Mouse (Mus musculus) B cell, adult 62 days (primary cell): ENCODE data around the gene Gm28551. TPM values are rescaled to one million over a fixed set of nuclear protein-coding genes. Genes with fewer than 3 reads are reported as not detected.

Experiments
- total RNA-seq: library from RNA; stranded (reverse); gene quantifications from 4 replicates; pipeline ENCODE4 v1.2.4, GENCODE M21; 2023

The Gm28551 gene
- not detected in 4 replicates for total RNA-seq

DNA sequence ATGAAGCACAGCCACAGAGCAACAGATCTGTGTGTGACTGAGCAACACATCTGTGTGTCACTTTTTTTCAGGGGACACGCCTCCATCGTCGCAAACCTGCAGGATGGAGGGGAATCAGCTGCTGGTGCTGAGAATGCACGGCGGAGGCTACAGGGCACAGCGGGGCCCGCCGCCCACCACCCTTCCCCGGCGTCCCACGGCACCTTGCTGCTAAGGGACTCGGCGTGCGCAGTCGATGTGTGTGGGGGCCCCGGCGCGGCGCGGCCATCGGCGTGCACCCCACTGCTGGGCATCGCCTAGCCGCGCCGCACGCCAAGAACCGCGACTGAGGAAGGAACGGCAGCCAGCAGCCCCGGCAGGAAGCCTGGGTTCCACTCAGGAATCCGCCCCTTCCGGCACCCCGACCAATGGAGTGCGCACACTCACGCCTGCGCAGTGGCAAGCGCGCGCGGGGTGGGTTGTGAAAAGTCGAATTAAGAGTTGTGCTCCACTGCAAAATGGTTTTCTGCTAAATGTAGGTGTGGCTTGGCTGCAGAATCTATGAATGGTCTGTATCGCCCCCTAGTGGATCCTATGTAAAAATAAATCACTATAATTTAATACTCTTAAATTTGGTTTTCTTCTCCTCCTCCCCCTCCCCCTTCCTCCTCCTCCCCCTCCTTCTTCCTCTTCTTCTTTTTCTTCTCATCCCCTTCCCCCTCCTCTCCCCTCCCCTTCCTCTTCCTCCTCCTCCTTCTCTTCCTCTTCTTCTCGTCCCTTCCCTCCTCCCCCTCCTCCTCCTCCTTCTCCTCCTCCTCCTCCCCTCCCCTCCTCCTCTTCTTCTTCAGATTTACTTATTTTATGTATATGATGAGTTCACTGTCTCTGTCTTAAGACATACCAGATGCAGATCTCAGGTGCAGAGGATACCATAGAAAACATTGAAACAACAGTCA, at the start of gene Gm28551, which contains the start of the genes Asdurf and Asnsd1:
TSS of gene Gm28551 (minus strand) at position 341 of the 935 bp plus-strand sequence.
TSS of gene Asdurf (minus strand) at position 293 of the 935 bp plus-strand sequence.
TSS of gene Asnsd1 (minus strand) at position 426 of the 935 bp plus-strand sequence.

DNA sequence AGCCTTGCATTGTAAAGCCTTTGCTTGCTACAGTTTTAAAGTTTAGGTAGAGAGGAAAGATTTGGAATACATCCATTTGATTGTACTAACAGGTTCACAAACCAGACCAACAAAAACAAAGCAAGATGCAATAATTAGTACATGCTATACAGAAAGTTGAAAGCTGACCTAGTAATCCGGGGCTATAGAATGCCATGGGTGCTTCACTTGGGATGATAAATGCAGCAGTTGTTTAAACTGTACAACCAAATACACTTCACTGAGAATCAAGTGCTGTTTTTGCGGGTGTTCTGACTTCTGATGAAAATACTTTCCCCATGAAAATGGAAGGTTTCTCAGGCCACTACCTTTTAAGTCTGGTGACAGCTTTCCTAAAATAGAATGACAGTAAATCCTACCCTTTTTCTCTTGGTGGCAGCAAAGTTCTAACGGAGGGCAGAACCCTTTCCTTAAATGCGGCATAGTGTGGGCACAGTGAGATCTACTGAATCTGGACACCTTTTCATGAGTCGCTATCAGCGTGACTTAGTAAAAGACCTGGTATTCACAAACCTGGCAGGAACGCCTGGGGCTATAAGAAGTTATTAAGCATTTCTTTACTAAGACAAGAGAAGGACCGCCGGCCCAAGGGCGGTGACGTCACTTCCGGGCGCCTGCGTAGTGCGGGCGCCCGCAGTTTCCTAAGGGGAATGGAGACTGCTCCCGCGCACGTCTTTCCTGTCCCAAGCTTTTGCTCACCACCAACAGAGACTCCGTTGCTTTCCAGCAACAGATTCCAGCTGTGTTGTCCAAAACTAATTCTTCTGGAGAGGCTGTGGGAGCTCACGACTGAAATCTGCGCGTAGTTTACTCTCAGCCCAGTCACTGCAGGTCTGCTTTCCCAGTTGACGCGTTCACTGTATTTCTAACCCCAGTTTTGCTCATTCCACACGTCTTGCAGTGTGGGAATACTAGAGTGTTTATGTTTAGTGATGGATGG, 39.2 kb downstream of the Gm28551 start, which contains the start of gene Osgepl1:
TSS of gene Osgepl1 (plus strand) at position 636 of the 979 bp plus-strand sequence.

DNA sequence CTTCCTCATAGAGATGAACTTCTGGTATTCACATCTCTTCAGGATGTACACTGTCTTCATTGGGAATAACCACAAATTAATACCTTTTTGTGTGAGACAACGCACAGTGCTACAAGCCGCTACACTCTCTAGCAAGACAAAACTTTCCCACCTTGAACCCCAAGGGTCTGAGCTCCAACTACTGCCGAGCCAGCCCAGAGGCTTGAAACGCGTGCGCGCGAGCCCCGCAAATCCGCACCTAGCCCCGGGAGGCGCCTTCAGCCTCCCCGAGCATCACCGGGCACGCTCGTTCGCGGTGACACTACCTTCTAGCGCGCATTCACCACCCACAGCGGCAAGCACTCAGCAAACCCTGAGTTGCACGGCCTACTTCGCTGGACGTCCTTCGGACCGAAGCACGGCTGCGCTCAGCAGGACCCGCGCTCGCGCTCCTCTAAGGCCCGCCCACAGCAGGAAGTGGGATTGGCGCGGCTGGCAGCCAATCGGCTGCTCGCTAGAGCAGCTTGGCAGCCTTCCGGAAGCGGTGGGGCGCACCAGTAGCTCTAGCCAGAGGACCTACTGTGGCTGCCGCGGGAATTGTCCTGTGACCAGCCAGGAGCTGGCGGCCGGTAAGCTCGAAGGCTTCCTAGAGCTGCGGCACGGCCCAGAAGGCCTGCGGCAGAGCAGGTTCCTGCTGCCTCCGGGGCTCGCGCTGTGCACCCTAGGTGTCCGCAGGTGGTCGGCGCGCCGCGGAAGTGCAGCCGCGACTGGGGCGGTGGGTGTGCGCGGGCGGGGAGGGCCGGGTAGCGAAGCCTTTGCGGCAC, 55.7 kb downstream of the Gm28551 start, which contains the start of the genes Pms1, Ormdl1 and Gm28778:
TSS of gene Pms1 (minus strand) at position 438 of the 803 bp plus-strand sequence.
TSS of gene Ormdl1 (plus strand) at position 515 of the 803 bp plus-strand sequence.
TSS of gene Gm28778 (plus strand) at position 531 of the 803 bp plus-strand sequence.

Other genes starting within 250 kb of the Gm28551 start
- 0.86 TPM in 1 of 4 replicates, not detected in the others for gene 1700019A02Rik, start 165.0 kb downstream of the Gm28551 start, total RNA-seq
- gene Pms1, start 55.6 kb downstream of the Gm28551 start, total RNA-seq: 13.1 to 21.7 TPM (median 15.6 TPM) in 4 replicates
- 12.9 to 15.1 TPM (median 14.5 TPM) in 4 replicates for gene Ormdl1, start 55.6 kb downstream of the Gm28551 start, total RNA-seq
- 1.3 to 2.5 TPM (median 2.3 TPM) in 3 of 4 replicates, not detected in the other for gene Gm28778, start 55.6 kb downstream of the Gm28551 start, total RNA-seq
- gene Osgepl1, start 39.0 kb downstream of the Gm28551 start, total RNA-seq: 10.6 to 13.9 TPM (median 11.1 TPM) in 4 replicates
- 3.9 to 19.6 TPM (median 12.4 TPM) in 4 replicates for gene Asdurf, start within 50 bp of the Gm28551 start, total RNA-seq
- gene Asnsd1, start 85 bp upstream of the Gm28551 start, total RNA-seq: 46.1 to 56.2 TPM (median 49.4 TPM) in 4 replicates